Mouse (Mus musculus) cerebral cortex, adult 2 months (tissue): Measurements from ENCODE around the gene Lad1.

Source experiments
- WGBS: fragments of 180-500 bp; shearing (Covaris S2); methylation state at CpG from one replicate; pipeline ENCODE4 v1.1.7; 2018; 5-methylcytosine and 5-hydroxymethylcytosine counted together

The Lad1 gene

GRCm38 (mm10) chr1:135846632-135847031, 28.2 kb downstream of the Lad1 start:
- 93% methylated on average over 5 of the region's 5 CpGs for WGBS

GRCm38 (mm10) chr1:135847139-135847562, 28.8 kb downstream of the Lad1 start:
- WGBS: 51% methylated on average over 6 of the region's 6 CpGs

- 78% methylated on average over 17 of the region's 17 CpGs for WGBS
Measured at GRCm38 (mm10) chr1:135847611-135848351, 29.4 kb downstream of the Lad1 start.

- 81% methylated on average over 12 of the region's 12 CpGs for WGBS
Measured at GRCm38 (mm10) chr1:135850722-135851512, 32.5 kb downstream of the Lad1 start.

- WGBS: 54% methylated on average over 13 of the region's 13 CpGs
Measured at GRCm38 (mm10) chr1:135852044-135852756, 33.8 kb downstream of the Lad1 start.

- WGBS: 92% methylated on average over 4 of the region's 4 CpGs
Measured at GRCm38 (mm10) chr1:135853200-135853599, 34.8 kb downstream of the Lad1 start.

- 92% methylated on average over 6 of the region's 6 CpGs for WGBS
Measured at GRCm38 (mm10) chr1:135854591-135855343, 36.4 kb downstream of the Lad1 start.

- 100% methylated on average over 1 of the region's 1 CpGs for WGBS
Measured at GRCm38 (mm10) chr1:135855344-135855687, 36.9 kb downstream of the Lad1 start.

- WGBS: 81% methylated on average over 4 of the region's 4 CpGs
Measured at GRCm38 (mm10) chr1:135856070-135856469, 37.7 kb downstream of the Lad1 start.

GRCm38 (mm10) chr1:135857137-135857775, 38.9 kb downstream of the Lad1 start:
- WGBS: 76% methylated on average over 11 of the region's 11 CpGs

- 96% methylated on average over 7 of the region's 7 CpGs for WGBS
Measured at GRCm38 (mm10) chr1:135858533-135858932, 40.1 kb downstream of the Lad1 start.

GRCm38 (mm10) chr1:135861091-135861490, 42.7 kb downstream of the Lad1 start:
- WGBS: 89% methylated on average over 5 of the region's 5 CpGs

- 66% methylated on average over 9 of the region's 9 CpGs for WGBS
Measured at GRCm38 (mm10) chr1:135861980-135862552, 43.7 kb downstream of the Lad1 start.

GRCm38 (mm10) chr1:135862561-135862960, 44.2 kb downstream of the Lad1 start:
- WGBS: 93% methylated on average over 5 of the region's 5 CpGs

- 90% methylated on average over 9 of the region's 9 CpGs for WGBS
Measured at GRCm38 (mm10) chr1:135863786-135864335, 45.5 kb downstream of the Lad1 start.

GRCm38 (mm10) chr1:135864830-135865229, 46.4 kb downstream of the Lad1 start:
- WGBS: 82% methylated on average over 6 of the region's 6 CpGs

GRCm38 (mm10) chr1:135865518-135866194, 47.3 kb downstream of the Lad1 start:
- 51% methylated on average over 19 of the region's 19 CpGs for WGBS

GRCm38 (mm10) chr1:135868570-135868969, 50.2 kb downstream of the Lad1 start:
- 96% methylated on average over 6 of the region's 6 CpGs for WGBS

- WGBS: 73% methylated on average over 4 of the region's 4 CpGs
Measured at GRCm38 (mm10) chr1:135872991-135873390, 54.6 kb downstream of the Lad1 start.

GRCm38 (mm10) chr1:135877248-135877647, 58.9 kb downstream of the Lad1 start:
- WGBS: 93% methylated on average over 2 of the region's 2 CpGs
